Mouse (Mus musculus) Muller cell, postnatal 12 days (primary cell): ENCODE results near the gene Olfr656.

Source experiments
- DNase-seq: peaks from one replicate; pipeline ENCODE4 v3.0.0-alpha.2; 2015; ENCODE audit errors: inconsistent ontology term

The Olfr656 gene

GRCm38 (mm10) chr7:104613655-104614054 is at the start of gene Olfr656:
Olfr656 (plus strand) TSS chr7:104613955.
- no peak for DNase-seq

DNA sequence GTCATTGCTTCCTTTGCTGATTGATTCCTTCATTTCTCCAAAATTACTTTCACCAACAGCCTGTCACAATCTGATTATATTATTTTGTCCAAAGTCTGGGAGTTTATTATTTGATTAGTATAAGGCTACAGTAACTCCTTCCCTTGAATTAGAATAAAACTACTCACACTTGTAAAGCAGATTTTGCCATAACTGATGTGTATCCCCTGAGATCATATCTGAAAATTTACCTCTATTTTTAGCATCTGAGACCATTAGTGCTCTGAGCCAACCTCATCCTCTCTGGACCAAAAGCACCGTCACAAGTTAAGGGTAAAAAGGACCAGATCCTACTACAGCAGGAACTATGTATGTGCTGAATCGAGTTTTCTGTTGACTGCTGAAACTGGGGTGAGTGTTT is 36.7 kb upstream of the Olfr656 start, which contains the start of gene Olfr653:
Olfr653 (plus strand) TSS at position 301 of the 400 bp plus-strand sequence.
- no peak for DNase-seq

GRCm38 (mm10) chr7:104580846-104581245 is 32.9 kb upstream of the Olfr656 start:
- DNase-seq: no peak

DNA sequence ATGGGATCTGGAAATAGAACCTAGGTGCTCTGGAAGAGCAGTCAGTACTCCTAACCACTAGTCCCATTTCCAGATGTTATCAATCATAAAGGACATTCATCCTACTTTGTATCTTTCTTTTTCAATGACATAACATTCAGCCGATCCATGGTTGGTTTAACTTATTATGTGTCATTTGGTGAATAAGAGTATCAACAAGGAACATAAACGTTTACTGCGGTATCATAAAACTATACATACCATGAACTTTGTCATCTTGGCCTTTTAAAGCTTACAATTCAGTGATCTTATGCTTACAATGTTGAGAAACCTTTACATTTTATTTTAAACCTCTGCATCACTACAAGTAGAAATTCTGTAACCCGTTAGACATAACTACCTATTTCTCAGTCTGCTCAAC is 32.3 kb upstream of the Olfr656 start:
- DNase-seq: no peak

GRCm38 (mm10) chr7:104586725-104587124 is 27.0 kb upstream of the Olfr656 start, which contains the start of gene Olfr654:
Olfr654 (plus strand) TSS chr7:104587025.
- DNase-seq: no peak

DNA sequence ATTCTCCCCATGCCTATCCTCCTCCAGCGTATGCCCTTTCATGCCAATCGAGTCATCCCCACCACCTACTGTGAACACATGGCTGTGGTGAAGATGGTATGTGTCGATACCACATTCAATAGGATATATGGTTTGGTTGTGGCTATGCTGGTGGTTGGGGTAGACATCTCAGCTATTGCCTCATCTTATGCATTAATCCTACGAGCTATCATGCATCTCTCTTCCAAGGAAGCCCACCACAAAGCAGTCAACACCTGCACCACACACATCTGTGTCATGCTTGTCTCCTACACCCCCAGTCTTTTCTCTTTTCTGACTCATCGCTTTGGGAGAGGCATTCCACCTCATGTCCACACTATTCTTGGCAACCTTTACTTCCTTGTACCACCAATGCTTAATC is 25.5 kb upstream of the Olfr656 start:
- peak; percentile 2 for DNase-seq

DNA sequence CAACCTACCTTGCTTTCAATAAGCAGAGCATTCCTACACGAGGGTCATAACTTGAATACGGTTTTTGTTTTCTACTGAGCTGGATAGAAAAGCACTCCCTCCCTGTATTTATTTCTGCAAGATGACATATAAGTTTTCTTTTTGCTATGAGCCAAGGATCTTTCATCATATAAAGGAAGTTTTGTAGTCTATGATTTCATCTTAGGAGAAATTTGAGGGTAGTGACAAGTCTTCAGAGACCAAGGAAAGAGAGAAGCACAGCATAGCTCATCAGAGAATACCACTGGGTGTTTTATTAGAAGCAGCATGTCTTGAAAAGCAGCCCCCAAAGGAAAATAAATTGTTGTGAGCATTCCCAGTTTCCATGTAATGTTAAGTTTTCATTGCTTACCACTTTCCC is 12.1 kb upstream of the Olfr656 start, which contains the start of gene Olfr655:
Olfr655 (minus strand) TSS at position 101 of the 400 bp plus-strand sequence.
- no peak for DNase-seq

- no peak for DNase-seq
These were observed 10.6 kb upstream of the Olfr656 start for GRCm38 (mm10) chr7:104603173-104603572.

- DNase-seq: no peak
These were observed 9.0 kb upstream of the Olfr656 start for GRCm38 (mm10) chr7:104604727-104605126.

DNA sequence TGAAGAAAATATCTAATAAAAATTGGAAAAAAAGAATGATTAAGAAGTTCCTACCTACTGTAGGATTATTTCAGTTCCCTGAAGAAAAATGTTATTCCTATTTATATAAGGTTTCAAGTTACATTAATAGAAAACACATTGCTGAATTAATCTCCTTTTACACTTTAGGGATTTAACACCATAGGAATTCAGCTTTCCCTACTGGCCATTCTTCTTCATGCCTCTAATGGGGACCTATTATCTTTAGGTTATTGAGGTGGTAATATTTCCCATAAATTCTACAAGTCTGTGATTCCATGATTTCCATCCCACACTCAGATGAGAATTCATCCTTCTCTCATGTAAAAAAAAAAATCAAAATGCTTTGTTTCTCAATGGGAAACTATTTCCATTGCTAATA is 10.7 kb downstream of the Olfr656 start, which contains the start of gene Olfr657:
Olfr657 (plus strand) TSS at position 301 of the 400 bp plus-strand sequence.
- DNase-seq: no peak

GRCm38 (mm10) chr7:104646841-104647482 is 33.2 kb downstream of the Olfr656 start, which contains the start of gene Olfr658:
Olfr658 (minus strand) TSS chr7:104647305.
- peak; percentile 22 for DNase-seq

DNA sequence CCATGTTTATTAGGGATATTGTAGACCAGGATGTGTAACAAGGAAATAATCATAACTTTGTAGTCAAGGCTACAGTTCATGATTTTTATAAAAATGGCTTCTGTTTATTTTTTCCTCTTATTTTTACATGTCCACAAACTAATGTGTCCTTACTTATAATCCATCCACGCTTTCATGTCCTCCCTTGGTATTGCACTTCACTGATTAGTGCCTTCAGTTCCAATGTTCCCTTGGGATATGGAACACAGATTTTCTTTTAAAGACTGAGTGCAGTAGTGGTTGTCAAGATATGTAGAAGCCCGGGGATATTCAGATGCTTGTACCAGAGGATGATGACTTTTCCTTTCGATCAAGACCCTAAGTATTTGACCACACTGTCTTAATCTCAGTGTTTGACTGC is 52.7 kb downstream of the Olfr656 start, which contains the start of gene Olfr659:
Olfr659 (plus strand) TSS at position 301 of the 400 bp plus-strand sequence.
- DNase-seq: no peak
